Mouse (Mus musculus) lung, embryonic 16.5 days (tissue): ENCODE results near the gene Wif1. TPM values are rescaled to one million over a fixed set of nuclear protein-coding genes. Genes with fewer than 3 reads are reported as not detected.

ENCODE experiments used
- polyA plus RNA-seq: library from polyadenylated mRNA; unstranded; fragments of >200 nt; fragmentation: Nextera tagmentation; extraction: Ambion mirVana; gene quantifications from 2 replicates; pipeline ENCODE4 v1.2.1, GENCODE M21; 2015

Wif1 gene
- polyA plus RNA-seq, 1 experiment from 2014 or later = 22.7 TPM

Other genes starting within 250 kb of the Wif1 start
- 12.4 and 14.0 TPM in 2 replicates for gene Msrb3, start 134.9 kb upstream of the Wif1 start, polyA plus RNA-seq
- gene Lemd3, start 54.6 kb upstream of the Wif1 start, polyA plus RNA-seq = 2.2 and 2.5 TPM in 2 replicates